Mouse (Mus musculus): ENCODE data around the gene Gm42417. TPM values are rescaled to one million over a fixed set of nuclear protein-coding genes. Genes with fewer than 3 reads are reported as not detected.

Gene Gm42417
- total RNA-seq, 2 experiments from 2014 or later: 93.9 to 209 TPM

GRCm38 (mm10) chr1:36489661-36490060, 49.6 kb downstream of the Gm42417 start:
- intact Hi-C loops (cut with DNase I): loop anchor here (2.0 to 5.0 kb wide), 3 partner anchors 17 to 122 kb away; partner anchors contain the start of gene Kansl3
- no peak for DNase-seq

GRCm38 (mm10) chr1:36487111-36487510, 52.1 kb downstream of the Gm42417 start:
- no peak for DNase-seq
- intact Hi-C loops (cut with DNase I): no loop called here

- intact Hi-C loops (cut with DNase I): no loop called here
- DNase-seq: no peak
Observed at GRCm38 (mm10) chr1:36485080-36485479, 54.1 kb downstream of the Gm42417 start.

- intact Hi-C loops (cut with DNase I): no loop called here
- no peak for DNase-seq
Observed at GRCm38 (mm10) chr1:36483825-36484224, 55.4 kb downstream of the Gm42417 start.

Small RNA genes within 50 kb of the gene (microRNA-seq; reads per million reads assigned to microRNA genes)
- 0 reads per million in 2 experiments for gene Gm47280 (ENCODE audit: borderline number of aligned reads in 2 of 2)

Other genes with a start within 250 kb of the Gm42417 start
- gene Arid5a, start 231.7 kb downstream of the Gm42417 start, total RNA-seq (2021): 10 to 100 TPM; 10.4 to 15.1 TPM
- gene Kansl3, start 170.2 kb downstream of the Gm42417 start, total RNA-seq (2021): 10 to 100 TPM; 58.7 to 63.6 TPM
- not detected for gene Fer1l5, start 167.1 kb downstream of the Gm42417 start, total RNA-seq (2021)
- 10 to 100 TPM; 21.6 to 28.0 TPM for gene Lman2l, start 94.2 kb downstream of the Gm42417 start, total RNA-seq (2021)
- gene Cnnm4, start 67.8 kb downstream of the Gm42417 start, total RNA-seq (2021): 1 to 10 TPM; 3.8 to 4.5 TPM
- gene Cnnm3, start 27.6 kb downstream of the Gm42417 start, total RNA-seq (2021): 10 to 100 TPM; 16.0 to 19.2 TPM
- 100 to 1,000 TPM; 203 to 373 TPM for gene Ankrd23, start 2.5 kb downstream of the Gm42417 start, total RNA-seq (2021)
- gene Ankrd39, start 8.0 kb upstream of the Gm42417 start, total RNA-seq (2021): 1 to 10 TPM; 7.3 to 7.8 TPM
- 10 to 100 TPM; 15.0 to 17.1 TPM for gene Sema4c, start 18.9 kb upstream of the Gm42417 start, total RNA-seq (2021)
- under 1 TPM in 1 of 2 experiments, not detected in 1; 0.43 TPM for gene Fam178b, start 143.8 kb upstream of the Gm42417 start, total RNA-seq (2021)
- 1,000 to 10,000 TPM; 2,258 to 2,311 TPM for gene Cox5b, start 152.0 kb upstream of the Gm42417 start, total RNA-seq (2021)
- gene 4933424G06Rik, start 170.7 kb upstream of the Gm42417 start, total RNA-seq (2021): not detected
- gene Actr1b, start 175.0 kb upstream of the Gm42417 start, total RNA-seq (2021): 100 to 1,000 TPM in 1 of 2 experiments, 10 to 100 TPM in 1; 97.9 to 113 TPM
- under 1 TPM in 1 of 2 experiments, not detected in 1; 0.27 TPM for gene Zap70, start 222.4 kb upstream of the Gm42417 start, total RNA-seq (2021)

Measured in heart, postnatal 36 days (tissue).